Mouse (Mus musculus) megakaryocyte progenitor cell, adult 5-6 weeks (primary cell): ENCODE data around the gene Trim28. TPM values are rescaled to one million over a fixed set of nuclear protein-coding genes. Genes with fewer than 3 reads are reported as not detected.
A peak's percentile ranks its signal among the peaks of the same experiment; 100 is the strongest.

Experiments used
- ATAC-seq: replicated peaks from 2 replicates; pipeline ENCODE4 v1.8.0; 2016; ENCODE audit warnings: mild to moderate bottlenecking, moderate TSS enrichment, inconsistent platforms; ENCODE audit not compliant: poor library complexity
- total RNA-seq, 2 experiments: library from RNA; stranded (forward) in 1 of 2; stranded (reverse) in 1 of 2; fragments of 157-497, 149-512 nt in 1 of 2; fragments of 200-1000 nt in 1 of 2; gene quantifications; 2 replicates each; pipeline versions ENCODE4 v1.2.3 to v1.2.4; 2015 to 2017

Trim28 gene
- total RNA-seq (2015) (389 and 409 TPM in 2 replicates), total RNA-seq (2017) (506 and 507 TPM in 2 replicates)

- no peak for ATAC-seq
Measured at GRCm38 (mm10) chr7:12998851-12999250, at the start of gene Trim28. Gene Trim28, plus strand, starts transcription at chr7:12999114.

GRCm38 (mm10) chr7:12949872-12950229, 49.1 kb upstream of the Trim28 start:
- no peak for ATAC-seq

GRCm38 (mm10) chr7:12954896-12955295, 44.0 kb upstream of the Trim28 start:
- peak; percentile 90 for ATAC-seq

GRCm38 (mm10) chr7:12957511-12957910, 41.4 kb upstream of the Trim28 start:
- no peak for ATAC-seq

- no peak for ATAC-seq
Measured at GRCm38 (mm10) chr7:12958948-12959347, 40.0 kb upstream of the Trim28 start.

- ATAC-seq, result no peak
Measured at GRCm38 (mm10) chr7:12959718-12960117, 39.2 kb upstream of the Trim28 start.

- ATAC-seq, result peak; percentile 66
Measured at GRCm38 (mm10) chr7:12961511-12962141, 37.3 kb upstream of the Trim28 start.

- peak; percentile 83 for ATAC-seq
Measured at GRCm38 (mm10) chr7:12965678-12966091, 33.2 kb upstream of the Trim28 start, which contains the start of gene Zfp324. Gene Zfp324, plus strand, starts transcription at chr7:12965838.

GRCm38 (mm10) chr7:12966104-12966845, 32.6 kb upstream of the Trim28 start:
- ATAC-seq, result peak; percentile 40

- ATAC-seq, result no peak
Measured at GRCm38 (mm10) chr7:12970906-12971305, 28.0 kb upstream of the Trim28 start.

- peak; percentile 92 for ATAC-seq
Measured at GRCm38 (mm10) chr7:12977682-12978389, 21.1 kb upstream of the Trim28 start, which contains the start of gene Zfp446. Gene Zfp446, plus strand, starts transcription at chr7:12977848.

GRCm38 (mm10) chr7:12978931-12979722, 19.8 kb upstream of the Trim28 start:
- ATAC-seq, result no peak

GRCm38 (mm10) chr7:12979776-12980175, 19.1 kb upstream of the Trim28 start:
- no peak for ATAC-seq

GRCm38 (mm10) chr7:12980291-12980690, 18.6 kb upstream of the Trim28 start:
- ATAC-seq, result no peak

- ATAC-seq, result peak; percentile 24; the same call in 1 of the 2 replicates
Measured at GRCm38 (mm10) chr7:12985724-12986123, 13.2 kb upstream of the Trim28 start.

GRCm38 (mm10) chr7:12986906-12987305, 12.0 kb upstream of the Trim28 start:
- no peak for ATAC-seq

GRCm38 (mm10) chr7:12987409-12988189, 11.3 kb upstream of the Trim28 start:
- peak; percentile 24; the same call in 1 of the 2 replicates for ATAC-seq

GRCm38 (mm10) chr7:12992222-12992621, 6.7 kb upstream of the Trim28 start:
- ATAC-seq, result peak; percentile 77

GRCm38 (mm10) chr7:12993148-12993547, 5.8 kb upstream of the Trim28 start:
- no peak for ATAC-seq

- no peak for ATAC-seq
Measured at GRCm38 (mm10) chr7:12995862-12996261, 3.1 kb upstream of the Trim28 start.
